Mouse (Mus musculus): ENCODE measurements around the gene Dnaja3.

The Dnaja3 gene

DNA sequence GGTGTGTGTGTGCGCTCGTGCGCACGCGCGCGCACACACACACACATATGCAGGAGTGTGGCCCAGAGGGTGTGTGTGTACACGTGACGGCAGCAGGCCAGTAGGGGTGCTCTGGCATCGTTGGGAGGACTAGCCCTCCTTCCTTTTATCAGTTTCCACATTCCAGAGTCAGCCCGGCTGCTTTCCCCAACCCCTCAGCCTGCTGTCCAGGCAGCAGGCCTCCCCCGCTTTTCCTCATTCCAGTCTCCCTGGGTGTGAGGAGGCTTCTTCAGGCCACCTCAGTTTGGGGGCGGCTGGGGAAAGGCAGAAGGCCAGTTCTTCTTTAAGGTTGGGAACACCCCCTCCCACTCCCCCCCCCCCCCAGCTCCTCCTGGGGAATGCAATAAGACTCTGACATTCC is 2.4 kb downstream of the Dnaja3 start:
- peak; percentile 40 to 58 for DNase-seq (ENCODE audit: low spot score in 2 of 2)

DNA sequence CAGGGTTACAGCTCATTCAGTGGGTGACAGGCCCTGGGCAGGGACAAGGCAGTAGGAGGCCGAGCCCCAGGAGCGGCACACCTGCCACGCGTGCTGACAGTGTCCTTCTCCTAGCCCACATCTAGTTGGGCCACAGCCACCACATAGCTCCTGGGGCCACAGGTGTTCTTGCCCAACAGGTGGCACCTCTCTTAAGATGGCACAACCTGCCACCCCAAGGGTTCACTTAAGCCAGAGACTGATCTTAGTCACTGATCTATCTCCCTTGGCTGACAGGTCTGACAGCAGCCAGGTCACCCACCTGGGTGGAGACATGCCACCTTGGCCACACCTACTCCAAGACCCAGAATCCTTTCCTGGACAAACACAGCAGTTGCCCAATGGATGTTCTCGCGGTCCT is 3.1 kb downstream of the Dnaja3 start:
- no peak for DNase-seq (ENCODE audit: low spot score in 2 of 2)

DNA sequence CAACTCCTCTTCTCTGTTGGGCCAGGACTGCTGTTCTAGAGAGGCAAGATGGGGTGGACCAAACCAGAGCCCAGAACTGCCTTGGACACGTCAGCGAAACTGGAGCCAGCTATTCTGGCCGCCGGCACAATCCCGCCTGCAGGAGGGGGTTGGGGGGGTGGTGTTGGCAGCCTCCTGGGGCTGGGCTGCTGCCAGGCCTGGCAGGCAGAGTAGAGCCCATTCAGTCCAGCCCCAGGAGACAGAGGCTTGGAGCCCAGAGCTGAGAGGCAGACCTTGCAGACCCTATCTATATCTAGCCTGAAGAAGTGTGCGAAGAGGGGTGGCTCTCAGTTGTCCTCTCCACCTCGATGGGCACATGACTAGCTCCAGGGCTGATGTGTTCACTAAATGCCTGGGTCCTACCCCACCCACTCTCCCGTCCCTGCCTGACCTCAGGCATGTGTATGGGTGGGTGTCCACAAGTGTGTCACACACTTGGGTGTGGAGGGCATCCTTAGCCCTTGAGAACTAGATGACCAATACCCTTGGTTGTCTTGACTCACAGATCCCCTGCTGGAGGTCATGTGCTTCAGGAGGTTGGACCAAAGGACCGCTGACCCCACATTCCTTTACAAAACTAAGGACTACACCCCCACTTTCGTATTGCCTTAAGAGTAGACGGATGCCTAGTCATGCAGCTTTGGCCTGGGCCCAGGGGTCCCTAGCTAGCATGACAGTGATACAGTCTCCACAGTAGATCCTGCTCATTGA is 4.1 kb downstream of the Dnaja3 start:
- DNase-seq (ENCODE audit: low spot score in 2 of 2): peak; percentile 63 to 68

DNA sequence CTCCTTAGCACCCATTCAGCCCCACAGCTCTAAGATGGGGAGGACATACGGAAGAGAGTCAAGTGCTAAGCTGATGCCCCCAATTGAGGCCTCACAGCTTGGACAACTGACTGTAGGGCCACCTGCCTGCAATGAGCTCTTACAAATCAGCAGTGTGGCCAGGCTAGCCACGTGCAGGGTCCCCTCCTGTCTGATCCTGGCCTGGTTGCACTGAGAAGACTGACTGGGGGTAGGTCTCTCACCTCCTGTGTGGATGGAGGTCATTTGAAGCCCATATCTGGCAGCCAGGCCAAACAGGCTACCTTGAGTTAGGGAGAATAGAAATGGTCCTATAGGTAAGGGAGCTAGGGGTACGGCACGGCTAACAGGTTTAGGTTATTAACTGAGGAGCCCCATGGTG is 6.1 kb downstream of the Dnaja3 start:
- DNase-seq (ENCODE audit: low spot score in 2 of 2): no peak

DNA sequence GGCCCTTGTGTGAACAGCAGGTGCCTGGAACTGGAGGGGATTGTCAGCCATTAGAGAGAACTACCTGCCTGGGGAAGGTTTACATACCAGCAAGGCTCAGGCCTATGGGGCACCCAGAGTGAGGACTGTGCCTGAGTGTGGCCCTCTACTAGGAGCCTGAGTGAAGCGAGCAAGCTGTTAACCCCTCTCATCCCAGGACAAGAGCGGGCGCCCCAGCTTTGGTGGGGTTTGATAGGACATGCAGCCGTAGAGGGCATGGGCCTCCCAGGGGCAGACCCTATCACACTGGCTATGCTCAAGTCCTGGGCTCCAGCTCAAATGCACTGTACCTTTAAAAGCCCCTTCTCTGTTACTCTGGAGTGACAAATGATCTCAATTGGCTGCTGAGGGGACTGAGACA is 7.0 kb downstream of the Dnaja3 start:
- no peak for DNase-seq (ENCODE audit: low spot score in 2 of 2)

DNA sequence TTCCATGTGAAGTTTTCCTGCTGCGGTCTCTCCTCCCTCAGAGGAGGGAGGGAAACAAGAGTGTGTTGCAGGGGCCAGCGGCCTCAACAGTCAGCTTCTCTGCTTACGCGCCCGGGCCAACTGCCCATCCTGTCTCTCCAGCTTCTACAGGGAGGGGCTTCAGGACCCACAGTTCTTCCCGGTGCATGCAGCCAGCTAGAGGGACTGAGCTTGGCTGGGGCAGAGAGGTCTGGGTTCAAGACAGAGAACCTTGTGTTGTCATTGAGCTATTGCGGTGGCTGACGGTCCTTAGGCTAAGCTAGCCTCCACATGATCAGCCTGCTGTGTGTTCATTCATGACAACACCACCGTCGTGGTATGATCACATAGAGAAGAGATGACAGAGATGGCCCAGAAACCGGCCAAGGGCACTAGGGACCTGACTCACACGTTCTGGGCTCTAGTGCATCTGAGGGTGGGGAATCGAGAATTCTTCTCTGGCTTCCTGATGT is 7.9 kb downstream of the Dnaja3 start:
- DNase-seq (ENCODE audit: low spot score in 2 of 2): no peak

DNA sequence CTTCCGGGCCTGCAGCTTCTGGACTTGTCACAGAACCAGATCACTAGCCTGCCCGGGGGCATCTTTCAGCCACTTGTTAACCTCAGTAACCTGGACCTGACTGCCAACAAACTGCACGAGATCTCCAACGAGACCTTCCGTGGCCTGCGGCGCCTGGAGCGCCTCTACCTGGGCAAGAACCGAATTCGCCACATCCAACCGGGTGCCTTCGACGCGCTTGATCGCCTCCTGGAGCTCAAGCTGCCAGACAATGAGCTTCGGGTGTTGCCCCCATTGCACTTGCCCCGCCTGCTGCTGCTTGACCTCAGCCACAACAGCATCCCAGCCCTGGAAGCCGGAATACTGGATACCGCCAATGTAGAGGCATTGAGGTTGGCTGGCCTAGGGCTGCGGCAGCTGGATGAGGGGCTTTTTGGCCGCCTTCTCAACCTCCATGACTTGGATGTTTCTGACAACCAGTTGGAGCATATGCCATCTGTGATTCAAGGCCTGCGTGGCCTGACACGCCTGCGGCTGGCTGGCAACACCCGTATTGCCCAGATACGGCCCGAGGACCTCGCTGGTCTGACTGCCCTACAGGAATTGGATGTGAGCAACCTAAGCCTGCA is 8.7 kb downstream of the Dnaja3 start:
- no peak for DNase-seq (ENCODE audit: low spot score in 2 of 2)

DNA sequence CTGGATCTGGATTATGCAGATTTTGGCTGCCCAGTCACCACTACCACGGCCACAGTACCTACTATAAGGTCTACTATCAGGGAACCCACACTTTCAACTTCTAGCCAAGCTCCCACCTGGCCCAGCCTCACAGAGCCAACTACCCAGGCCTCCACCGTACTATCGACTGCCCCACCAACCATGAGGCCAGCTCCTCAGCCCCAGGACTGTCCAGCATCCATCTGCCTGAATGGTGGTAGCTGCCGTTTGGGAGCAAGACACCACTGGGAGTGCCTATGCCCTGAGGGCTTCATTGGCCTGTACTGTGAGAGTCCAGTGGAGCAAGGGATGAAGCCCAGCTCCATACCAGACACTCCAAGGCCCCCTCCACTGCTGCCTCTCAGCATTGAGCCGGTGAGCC is 9.4 kb downstream of the Dnaja3 start:
- no peak for DNase-seq (ENCODE audit: low spot score in 2 of 2)

DNA sequence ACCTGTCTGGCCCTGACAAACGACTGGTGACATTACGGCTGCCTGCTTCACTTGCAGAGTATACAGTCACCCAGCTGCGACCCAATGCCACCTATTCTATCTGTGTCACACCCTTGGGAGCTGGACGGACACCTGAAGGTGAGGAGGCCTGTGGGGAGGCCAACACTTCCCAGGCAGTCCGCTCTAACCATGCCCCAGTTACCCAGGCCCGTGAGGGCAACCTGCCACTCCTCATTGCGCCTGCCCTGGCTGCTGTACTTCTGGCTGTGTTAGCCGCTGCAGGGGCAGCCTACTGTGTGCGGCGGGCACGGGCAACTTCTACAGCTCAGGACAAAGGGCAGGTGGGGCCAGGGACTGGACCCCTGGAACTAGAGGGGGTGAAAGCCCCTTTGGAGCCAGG is 9.9 kb downstream of the Dnaja3 start:
- DNase-seq (ENCODE audit: low spot score in 2 of 2): no peak

DNA sequence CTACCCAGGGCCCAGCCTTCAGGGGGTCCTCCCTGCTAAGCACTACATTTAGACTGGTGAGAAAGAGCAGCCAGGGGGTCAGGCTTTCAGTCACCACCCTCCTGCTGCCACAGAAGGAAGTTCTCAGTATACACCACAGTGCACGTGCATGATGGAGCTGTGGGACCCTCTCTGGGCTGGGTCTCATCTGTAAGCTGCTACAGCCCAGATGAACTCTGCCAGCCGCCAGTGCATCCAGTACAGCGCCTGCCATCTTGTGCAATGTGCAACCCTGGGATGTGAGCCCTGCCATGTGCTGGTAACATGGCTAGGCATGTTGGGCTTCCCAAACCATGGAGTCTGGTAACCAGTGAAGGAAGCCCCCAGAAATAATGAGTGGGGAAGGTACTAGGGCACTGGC is 10.4 kb downstream of the Dnaja3 start:
- no peak for DNase-seq (ENCODE audit: low spot score in 2 of 2)

DNA sequence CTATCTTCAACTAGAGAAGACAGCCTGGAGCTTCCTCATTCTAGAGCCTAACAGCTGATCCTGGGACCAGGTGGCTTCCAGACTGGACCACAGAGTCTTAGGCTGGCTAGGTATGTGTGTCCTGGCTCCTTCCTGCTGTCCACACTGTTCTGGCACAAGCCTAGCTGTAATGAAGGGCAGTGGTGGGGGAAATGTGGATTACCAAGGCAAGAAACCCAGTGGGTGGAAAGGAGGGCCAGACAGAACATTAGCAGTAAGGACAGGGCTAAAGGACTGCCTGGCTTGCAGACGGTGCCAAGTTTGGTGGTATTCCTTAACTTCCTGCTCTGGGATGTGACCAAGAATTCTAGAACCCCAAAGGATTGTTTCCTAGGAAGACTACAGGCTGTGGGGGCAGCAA is 11.3 kb downstream of the Dnaja3 start:
- no peak for DNase-seq (ENCODE audit: low spot score in 2 of 2)

DNA sequence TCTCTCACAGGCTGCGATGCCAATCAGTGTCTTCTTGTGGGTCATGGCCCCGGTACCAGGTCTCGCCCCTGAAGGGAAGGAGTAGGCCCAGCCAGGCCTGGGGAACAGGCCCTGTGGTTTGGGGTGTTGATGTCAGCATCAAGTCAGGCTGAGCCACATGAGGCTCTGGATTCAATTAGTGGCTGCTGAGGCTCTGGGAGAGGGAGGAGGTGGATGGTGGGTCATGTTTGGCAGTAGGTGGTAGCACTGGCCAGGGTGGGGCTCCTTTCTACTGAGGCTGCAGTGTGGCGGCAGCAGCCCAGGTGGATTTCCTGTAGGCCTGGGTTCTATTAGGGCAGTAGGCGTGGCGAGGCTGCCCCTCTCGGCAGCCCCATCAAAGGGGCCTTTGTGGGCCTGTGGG is 11.8 kb downstream of the Dnaja3 start:
- DNase-seq (ENCODE audit: low spot score in 2 of 2): no peak

DNA sequence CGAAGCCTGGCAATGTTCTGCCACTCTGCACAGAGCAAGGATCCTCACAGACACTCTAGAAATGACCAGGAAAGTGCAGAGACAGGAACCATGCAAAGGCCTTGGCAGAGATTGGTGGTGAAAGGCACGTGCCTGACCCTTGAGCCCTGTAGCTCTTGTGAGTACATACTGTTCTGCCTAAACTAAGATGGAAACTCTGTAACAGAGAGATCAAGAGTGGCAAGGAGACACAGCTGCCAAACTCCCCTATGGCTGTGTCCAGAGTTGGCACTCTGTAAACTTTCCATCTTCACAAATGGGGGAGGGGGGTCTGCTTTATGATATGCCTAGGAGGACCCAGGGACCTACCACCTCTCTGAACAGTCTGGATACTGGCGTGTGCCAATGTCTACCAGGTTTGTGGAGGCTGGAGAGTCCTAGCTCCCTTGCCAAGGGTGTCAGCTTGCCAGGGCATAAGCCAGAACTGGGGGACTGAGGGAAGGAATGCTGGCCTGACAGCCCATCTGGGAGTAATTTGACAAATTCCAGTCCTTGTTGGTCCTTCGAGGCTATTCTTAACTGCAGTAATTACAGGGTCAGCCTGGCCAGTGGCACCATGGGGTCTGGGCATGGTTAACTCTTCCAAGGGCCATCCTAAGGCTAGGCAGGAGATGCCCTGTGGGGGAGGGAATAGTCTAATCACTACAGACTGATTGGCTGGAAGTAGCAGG is 13.1 kb downstream of the Dnaja3 start:
- DNase-seq (ENCODE audit: low spot score in 2 of 2): no peak

DNA sequence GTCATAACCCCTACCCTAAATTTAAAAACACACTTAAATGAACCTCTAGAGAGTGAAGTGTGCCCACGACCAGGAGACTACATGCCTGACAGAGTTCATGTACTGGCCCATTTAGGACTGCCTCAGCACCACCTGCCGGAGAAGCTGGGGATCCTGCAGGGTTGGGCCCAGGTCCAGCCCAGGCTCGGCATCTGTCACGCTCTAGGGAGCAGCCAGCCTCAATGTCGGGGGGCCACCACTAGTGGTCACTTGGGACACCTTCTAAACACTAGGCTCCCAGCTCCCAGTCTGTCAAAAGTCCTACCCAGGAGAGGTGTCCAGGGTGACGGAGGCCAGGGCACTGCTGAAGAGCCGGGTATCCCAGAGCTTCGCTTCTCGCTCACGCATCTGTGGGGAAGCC is 14.9 kb downstream of the Dnaja3 start:
- no peak for DNase-seq (ENCODE audit: low spot score in 2 of 2)

DNA sequence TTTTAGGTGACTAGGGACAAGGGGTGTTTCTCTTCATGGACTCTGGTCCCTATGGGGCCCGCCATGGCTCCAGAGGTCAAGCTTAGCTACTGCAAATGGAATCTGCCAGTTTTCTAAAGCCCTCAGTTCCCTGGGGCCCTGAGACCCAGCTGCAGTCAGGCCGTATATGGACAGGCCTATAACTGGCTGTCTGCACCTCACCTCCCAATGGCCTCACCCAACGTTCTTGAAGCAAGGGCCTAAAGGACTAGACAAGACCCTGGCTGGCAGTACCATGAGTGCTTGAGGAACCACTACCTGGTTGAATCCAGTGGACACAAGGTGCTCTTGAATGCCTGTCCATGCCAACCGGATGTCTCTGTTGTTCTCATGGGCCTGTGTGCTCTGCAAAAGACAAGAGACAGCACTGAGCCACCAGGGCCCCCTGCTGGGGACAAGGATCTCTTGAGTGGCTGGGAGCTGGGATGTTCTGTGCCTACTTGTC is 15.5 kb downstream of the Dnaja3 start:
- no peak for DNase-seq (ENCODE audit: low spot score in 2 of 2)

DNA sequence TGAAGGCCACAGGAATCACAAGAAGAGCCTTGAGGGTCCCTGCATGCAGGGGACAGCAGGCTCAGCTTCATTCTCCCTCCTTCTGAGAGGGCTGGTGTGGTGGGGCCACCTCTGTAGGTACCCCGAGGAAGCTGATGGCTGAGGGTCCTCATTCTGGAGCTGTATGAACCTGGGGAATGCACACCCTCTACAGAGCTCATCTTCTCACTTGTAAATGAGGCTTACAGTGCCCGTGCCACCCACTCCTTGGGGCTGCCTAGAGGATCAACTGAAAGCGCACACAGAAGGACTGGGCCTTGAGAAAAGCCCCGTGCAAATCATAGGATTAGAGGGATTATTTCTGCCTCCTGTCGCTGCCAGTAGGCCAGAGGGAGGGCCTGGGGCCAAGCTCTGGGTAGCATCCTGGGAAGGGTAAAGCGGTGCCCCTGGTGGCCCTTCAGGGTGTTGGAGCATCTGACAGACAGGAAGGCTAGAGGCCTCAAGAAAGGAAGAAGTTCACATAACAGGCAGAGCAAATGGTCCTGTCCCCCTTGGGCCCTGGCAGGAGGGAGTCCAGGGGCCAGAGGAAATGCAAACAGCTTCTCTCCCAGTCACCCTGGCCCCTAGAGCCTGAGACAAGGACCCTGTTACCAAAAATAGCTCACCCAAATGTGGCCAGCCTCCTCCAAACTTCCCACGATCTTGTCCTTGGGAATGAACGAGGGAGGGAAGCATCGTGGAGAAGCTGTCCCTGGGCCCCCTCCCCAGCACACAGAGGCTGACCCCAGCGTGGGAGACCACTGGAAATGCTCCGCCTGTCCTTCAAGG is 16.2 kb downstream of the Dnaja3 start:
- no peak for DNase-seq (ENCODE audit: low spot score in 2 of 2)

DNA sequence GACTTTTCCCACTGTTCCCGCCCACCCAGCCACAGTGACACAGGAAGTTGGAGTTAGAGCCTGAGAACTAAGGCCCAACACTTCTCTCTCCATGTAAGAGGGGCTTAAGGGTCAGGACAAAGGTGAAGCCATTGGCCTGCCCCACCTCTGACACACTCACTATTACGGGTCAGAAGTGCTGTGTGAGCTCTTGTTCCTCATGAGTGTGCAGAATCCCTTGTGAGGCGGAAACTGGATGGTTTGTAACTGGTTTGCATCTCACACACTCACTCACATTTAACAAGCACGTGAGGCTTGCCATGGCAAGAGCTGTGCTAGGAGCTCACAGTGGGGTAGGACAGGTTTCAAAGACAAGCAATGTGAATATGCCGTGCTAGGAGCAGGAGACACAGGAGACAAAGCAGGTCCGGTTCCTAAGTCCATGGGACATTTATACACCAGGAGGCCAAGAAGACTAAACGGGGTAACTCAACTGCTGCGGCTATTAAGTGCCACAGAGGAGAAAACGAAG is 16.8 kb downstream of the Dnaja3 start:
- DNase-seq (ENCODE audit: low spot score in 2 of 2): no peak

DNA sequence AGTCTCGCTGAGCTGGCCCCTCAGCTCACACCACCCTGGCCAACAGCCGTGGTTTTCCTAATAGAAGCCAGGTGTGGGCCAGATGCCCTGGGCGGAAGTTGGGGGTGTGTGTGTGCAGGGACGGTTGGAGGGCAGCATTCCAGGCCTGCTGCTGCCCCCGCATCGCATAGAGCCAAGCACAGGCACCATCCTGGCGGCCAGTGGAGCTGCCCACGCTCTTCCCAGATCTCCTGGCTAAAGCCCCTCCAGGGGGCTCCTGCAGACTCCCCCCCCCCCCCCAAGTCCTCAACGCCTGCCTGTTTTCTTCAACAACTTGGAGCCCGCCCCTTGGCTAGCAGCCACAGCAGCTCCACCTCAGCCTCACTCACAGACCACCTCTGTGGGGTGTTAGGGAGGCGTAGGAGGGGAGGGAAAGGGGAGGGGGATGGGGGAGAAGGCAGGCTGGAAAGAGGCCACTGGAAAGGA is 19.0 kb downstream of the Dnaja3 start:
- DNase-seq (ENCODE audit: low spot score in 2 of 2): no peak

DNA sequence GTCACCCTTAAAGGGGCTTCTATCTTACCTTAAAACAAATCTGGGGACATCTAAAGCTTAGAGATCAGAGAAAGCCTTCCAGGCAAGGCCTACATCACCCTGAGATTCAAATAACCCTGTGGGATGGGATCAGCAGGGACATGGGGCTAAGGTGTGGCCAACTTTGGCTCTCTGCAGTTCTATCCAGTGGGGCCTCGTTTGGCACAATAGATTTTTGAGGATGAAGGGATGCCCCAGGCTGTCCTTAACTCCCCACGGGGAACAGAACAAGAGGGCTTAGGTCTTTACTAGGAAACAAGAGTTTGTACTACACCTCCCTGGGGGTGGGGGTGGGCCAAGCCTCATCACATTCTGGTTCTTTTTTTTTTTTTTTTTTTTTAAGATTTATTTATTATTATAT is 19.5 kb downstream of the Dnaja3 start:
- DNase-seq (ENCODE audit: low spot score in 2 of 2): no peak

DNA sequence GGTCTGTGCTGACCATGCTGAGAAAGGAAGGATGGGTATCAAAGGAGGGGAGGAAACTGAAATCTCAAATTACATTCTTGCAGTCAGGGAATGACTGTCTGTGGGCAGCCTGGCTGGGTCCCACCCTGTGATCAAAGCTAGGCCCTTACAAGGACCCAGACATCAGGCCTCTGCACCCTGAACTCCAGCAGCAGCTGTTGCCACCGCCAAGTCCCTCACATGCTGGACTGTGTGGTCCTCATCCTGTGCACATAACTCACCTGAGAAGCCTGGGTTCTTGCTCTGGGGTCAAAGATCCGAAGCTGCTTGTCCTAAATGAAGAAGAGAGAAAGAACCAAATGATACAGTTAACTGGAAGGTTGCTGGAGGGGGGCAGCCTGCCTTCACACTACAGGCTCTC is 21.8 kb downstream of the Dnaja3 start:
- DNase-seq (ENCODE audit: low spot score in 2 of 2): no peak

DNA sequence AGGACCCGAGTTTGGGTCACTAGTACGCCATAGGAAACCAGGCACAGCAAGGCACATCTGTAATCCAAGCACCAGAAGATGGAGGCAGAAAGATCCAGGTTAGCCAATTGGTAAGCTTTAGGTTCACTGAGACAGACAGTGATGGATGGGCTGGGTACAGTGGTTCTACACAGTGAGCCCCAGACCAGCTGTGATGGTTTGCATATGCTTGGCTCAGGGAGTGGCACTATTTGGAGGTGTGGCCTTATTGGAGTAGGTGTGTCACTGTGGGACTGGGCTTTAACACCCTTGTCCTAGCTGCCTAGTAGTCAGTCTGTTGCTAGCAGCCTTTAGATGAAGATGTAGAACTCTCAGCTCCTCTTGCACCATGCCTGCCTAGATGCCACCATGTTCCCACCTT is 24.0 kb downstream of the Dnaja3 start:
- DNase-seq (ENCODE audit: low spot score in 2 of 2): no peak

DNA sequence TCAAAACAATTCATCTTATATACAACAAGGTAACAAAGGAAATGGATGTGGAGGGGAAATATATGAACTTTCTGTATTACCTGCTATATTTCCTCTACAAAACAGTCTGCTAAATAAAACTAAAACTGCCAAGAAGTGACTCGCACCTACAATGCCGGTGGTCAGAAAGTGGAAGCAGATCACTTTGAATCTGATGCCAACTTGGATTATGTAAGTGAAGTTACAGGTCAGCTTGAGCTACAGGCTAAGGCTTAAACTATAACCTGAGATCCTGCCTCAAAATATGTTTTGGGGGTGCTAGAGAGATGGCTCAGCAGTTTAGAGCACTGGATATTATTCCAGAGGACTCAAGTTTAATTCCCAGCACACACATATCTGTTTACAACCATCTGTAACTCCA is 25.9 kb downstream of the Dnaja3 start:
- DNase-seq (ENCODE audit: low spot score in 2 of 2): no peak
